Mouse (Mus musculus) ES-Bruce4 (cell line): Measurements from ENCODE around the gene Parm1. TPM values are rescaled to one million over a fixed set of nuclear protein-coding genes. Genes with fewer than 3 reads are reported as not detected.

Experiments
- H3K27ac ChIP-seq: 2 replicates; pipeline ENCODE4 v1.5.1; 2012; ENCODE audit warnings: low read length, inconsistent platforms; ENCODE audit not compliant: insufficient read depth
- H3K27me3 ChIP-seq: 2 replicates; pipeline ENCODE4 v1.6.1; 2012; ENCODE audit warnings: mild to moderate bottlenecking, low read length, inconsistent platforms; ENCODE audit not compliant: control insufficient read depth, poor library complexity, insufficient read depth, severe bottlenecking
- H3K36me3 ChIP-seq: 2 replicates; pipeline ENCODE4 v1.6.1; 2012; ENCODE audit warnings: inconsistent platforms, mild to moderate bottlenecking, low read length, moderate library complexity; ENCODE audit not compliant: control insufficient read depth, poor library complexity, insufficient read depth, severe bottlenecking
- H3K4me1 ChIP-seq: one replicate; pipeline ENCODE4 v1.8.1; 2011; ENCODE audit warnings: low read length; ENCODE audit not compliant: control insufficient read depth, insufficient read depth
- H3K4me3 ChIP-seq: 2 replicates; pipeline ENCODE4 v1.5.1; 2011; ENCODE audit warnings: low read depth, mild to moderate bottlenecking, low read length
- H3K9ac ChIP-seq: 2 replicates; pipeline ENCODE4 v1.6.1; 2012; ENCODE audit warnings: low read depth, mild to moderate bottlenecking, inconsistent platforms; ENCODE audit not compliant: poor library complexity, severe bottlenecking
- H3K9me3 ChIP-seq: replicated peaks from 2 replicates; pipeline ENCODE4 v1.6.1; 2012; ENCODE audit warnings: mild to moderate bottlenecking, low read length, inconsistent platforms; ENCODE audit not compliant: control insufficient read depth, poor library complexity, insufficient read depth, severe bottlenecking
- CTCF ChIP-seq: IDR thresholded peaks from one replicate; pipeline ENCODE4 v1.8.1; 2011; ENCODE audit warnings: low read depth, low read length
- EP300 ChIP-seq: IDR thresholded peaks from 2 replicates; pipeline ENCODE4 v1.6.1; 2011; ENCODE audit warnings: low read depth, low read length; ENCODE audit not compliant: insufficient read depth
- POLR2A ChIP-seq: IDR thresholded peaks from one replicate; pipeline ENCODE4 v1.8.1; 2011; ENCODE audit warnings: low read length; ENCODE audit not compliant: insufficient read depth
- polyA plus RNA-seq: library from polyadenylated mRNA; stranded (reverse); fragments of >200 nt; gene quantifications from 2 replicates; pipeline ENCODE4 v1.2.4, GENCODE M21; 2011; ENCODE audit warnings: low read depth; ENCODE audit not compliant: missing spikeins, insufficient read depth, insufficient read length

Gene Parm1
- polyA plus RNA-seq, 1 experiment, result 11.3 TPM

DNA sequence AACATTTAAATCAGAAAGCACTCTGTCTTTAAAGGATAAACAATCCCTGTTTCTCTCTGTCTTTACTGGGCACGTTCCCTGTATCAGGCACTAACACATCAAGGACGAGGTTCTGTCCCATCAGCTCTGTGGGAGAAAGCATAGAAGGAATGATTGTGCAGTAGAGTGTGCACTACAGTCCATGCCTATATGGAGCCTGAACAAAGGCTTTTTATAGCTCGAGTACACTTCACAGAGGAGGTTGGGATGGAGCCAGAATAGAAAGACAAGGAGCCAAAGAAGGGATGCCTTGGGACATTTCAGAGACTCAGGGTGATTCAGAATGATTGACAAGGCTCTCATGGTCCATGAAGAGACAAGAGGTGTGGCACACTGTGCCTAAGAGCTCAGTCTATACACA lies 68.8 kb downstream of the Parm1 start:
- no peaks in the 10 kb centered on the region for H3K9me3 ChIP-seq
- TF ChIP-seq POLR2A, result no peak
- TF ChIP-seq EP300, result no peak
- no peak for TF ChIP-seq CTCF
- no peaks in the 10 kb centered on the region for H3K4me1 ChIP-seq
- no peaks in the 10 kb centered on the region for H3K27me3 ChIP-seq
- H3K36me3 ChIP-seq, result no peaks in the 10 kb centered on the region
- no peak overlapping the region for H3K27ac ChIP-seq
- H3K9ac ChIP-seq, result no peak overlapping the region
- no peak overlapping the region for H3K4me3 ChIP-seq

DNA sequence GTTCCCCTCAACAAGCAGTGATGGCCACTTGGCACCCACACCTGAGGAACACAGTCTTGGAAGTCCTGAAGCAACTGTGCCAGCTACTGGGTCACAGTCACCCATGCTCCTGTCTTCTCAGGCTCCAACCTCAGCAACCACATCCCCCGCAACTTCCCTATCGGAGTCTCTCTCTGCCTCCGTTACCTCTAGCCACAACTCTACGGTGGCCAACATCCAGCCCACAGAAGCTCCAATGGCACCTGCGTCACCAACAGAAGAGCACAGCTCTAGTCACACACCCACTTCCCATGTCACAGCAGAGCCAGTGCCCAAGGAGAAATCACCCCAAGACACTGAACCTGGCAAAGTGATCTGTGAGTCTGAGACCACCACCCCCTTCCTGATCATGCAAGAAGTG lies 76.7 kb downstream of the Parm1 start:
- no peaks in the 10 kb centered on the region for H3K4me1 ChIP-seq
- no peaks in the 10 kb centered on the region for H3K36me3 ChIP-seq
- no peak overlapping the region for H3K27ac ChIP-seq
- H3K9ac ChIP-seq, result no peak overlapping the region
- no peak overlapping the region for H3K4me3 ChIP-seq
- no peaks in the 10 kb centered on the region for H3K9me3 ChIP-seq
- H3K27me3 ChIP-seq, result no peaks in the 10 kb centered on the region
- TF ChIP-seq POLR2A (no peak), EP300 (no peak), CTCF (no peak)

DNA sequence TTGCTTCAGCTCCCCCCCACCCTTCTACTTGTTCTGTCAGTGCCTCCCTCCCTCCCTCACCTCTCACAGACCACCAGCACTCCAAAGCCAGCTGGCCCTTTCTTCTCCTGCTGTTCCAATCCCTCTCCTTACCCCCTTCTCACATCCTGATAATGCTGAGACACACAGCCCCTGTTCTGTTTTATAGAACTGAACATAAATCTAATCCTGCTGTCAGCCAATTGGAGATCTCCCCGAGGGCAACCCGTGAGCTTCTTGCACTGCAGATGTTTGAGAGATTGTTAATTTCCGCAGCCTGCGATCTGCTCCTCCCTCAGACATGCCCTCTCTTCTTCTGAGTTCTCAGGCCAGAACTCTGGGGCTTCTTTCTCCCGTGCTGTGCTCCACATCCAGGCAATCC lies 79.8 kb downstream of the Parm1 start:
- Histone ChIP-seq H3K9me3 (no peaks in the 10 kb centered on the region), H3K27ac (no peak overlapping the region), H3K9ac (no peak overlapping the region), H3K27me3 (no peaks in the 10 kb centered on the region), H3K4me3 (no peak overlapping the region), H3K36me3 (no peaks in the 10 kb centered on the region), H3K4me1 (no peaks in the 10 kb centered on the region)
- no peak for TF ChIP-seq POLR2A
- TF ChIP-seq EP300, result no peak
- TF ChIP-seq CTCF, result no peak

DNA sequence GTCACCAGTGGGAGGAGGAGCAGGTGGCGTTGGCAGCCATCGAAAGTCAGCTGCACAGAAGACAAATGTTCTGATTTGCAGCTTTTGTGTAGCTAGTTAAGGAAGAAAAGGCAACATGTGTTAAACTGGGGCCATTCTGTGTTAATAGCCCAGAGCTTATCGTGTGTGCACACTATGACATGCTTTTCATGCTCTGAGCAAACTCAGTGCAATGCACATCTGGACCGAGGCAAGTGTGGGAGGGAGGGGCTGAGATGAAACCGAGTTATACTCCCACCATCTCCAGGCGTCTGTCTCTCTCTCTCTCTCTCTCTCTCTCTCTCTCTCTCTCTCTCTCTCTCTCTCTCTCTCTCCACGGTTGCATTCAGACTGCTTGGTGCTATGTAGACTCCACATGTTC lies 82.4 kb downstream of the Parm1 start:
- no peaks in the 10 kb centered on the region for H3K9me3 ChIP-seq
- no peak for TF ChIP-seq EP300
- H3K9ac ChIP-seq, result no peak overlapping the region
- H3K36me3 ChIP-seq, result no peaks in the 10 kb centered on the region
- H3K27ac ChIP-seq, result no peak overlapping the region
- no peaks in the 10 kb centered on the region for H3K4me1 ChIP-seq
- H3K4me3 ChIP-seq, result no peak overlapping the region
- H3K27me3 ChIP-seq, result no peaks in the 10 kb centered on the region

DNA sequence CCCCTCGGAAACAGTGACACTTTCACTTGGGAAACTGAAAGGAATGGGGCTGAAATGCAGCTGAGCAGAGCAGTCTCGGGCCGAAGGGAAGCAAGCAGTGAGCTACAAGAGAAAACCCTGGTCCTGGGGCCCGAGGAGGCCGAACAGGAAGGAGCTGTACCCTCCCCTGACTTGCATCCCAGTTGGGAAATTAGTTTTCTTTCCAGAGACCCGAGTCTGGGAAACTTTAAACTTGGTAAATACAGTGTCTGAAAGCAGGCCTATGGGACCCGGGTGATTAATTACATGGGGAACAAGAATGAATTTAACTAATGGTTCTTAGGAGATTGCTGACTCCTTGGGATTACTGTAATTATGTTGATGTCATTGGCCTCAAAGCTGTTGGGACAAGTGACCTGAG lies 85.9 kb downstream of the Parm1 start:
- H3K9ac ChIP-seq, result no peak overlapping the region
- H3K27me3 ChIP-seq, result no peaks in the 10 kb centered on the region
- no peak overlapping the region for H3K27ac ChIP-seq

DNA sequence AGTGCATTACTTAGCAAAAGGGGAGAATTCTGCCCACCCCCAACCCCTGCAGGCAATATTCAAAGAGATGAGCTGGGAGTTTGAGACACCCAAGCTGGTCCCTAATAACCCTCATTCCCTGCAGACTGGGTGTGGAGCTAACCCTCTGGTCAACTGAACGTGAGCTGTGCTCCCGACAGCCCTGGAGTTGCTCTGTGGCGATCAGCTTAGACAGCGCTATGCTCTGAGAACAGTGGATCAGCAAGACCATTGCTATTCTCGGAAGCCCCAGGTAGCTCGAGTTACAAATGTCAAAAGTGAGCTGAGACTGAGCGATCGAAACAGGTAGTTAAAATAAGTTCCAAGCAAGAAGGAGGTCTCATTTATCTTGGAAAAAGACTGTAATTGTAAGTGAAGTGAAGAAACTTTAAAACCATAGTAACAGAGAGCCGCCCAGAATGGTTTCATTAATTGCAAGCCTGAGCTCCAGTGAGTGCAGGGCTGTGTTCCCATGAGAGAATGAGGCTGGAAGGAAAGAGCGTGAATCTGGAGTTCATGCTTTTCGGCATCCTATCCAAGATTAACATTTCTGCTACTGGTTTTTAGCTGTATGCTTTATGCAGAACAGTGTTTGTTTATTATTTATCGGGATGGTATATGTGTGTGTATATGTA lies 86.5 kb downstream of the Parm1 start:
- H3K4me3 ChIP-seq, result no peak overlapping the region
- H3K36me3 ChIP-seq, result no peaks in the 10 kb centered on the region
- TF ChIP-seq POLR2A, result no peak
- no peak for TF ChIP-seq EP300
- TF ChIP-seq CTCF, result no peak
- H3K9me3 ChIP-seq, result no peaks in the 10 kb centered on the region
- no peaks in the 10 kb centered on the region for H3K27me3 ChIP-seq
- no peak overlapping the region for H3K9ac ChIP-seq
- H3K4me1 ChIP-seq, result no peaks in the 10 kb centered on the region
- H3K27ac ChIP-seq, result no peak overlapping the region

More for the DNA sequence above, 85.9 kb downstream of the Parm1 start:
- H3K9me3 ChIP-seq, result no peaks in the 10 kb centered on the region
- TF ChIP-seq POLR2A (no peak), CTCF (no peak), EP300 (no peak)
- H3K4me1 ChIP-seq, result no peaks in the 10 kb centered on the region
- H3K36me3 ChIP-seq, result no peaks in the 10 kb centered on the region
- H3K4me3 ChIP-seq, result no peak overlapping the region
